Mouse (Mus musculus) lung, postnatal 25 days (tissue): ENCODE results near the gene Mmrn2.
"Not testable (repeated sequence)": the region's sequence is repeated elsewhere in the genome, so short reads cannot be mapped to it uniquely, and the experiment has no call there.

Experiments used
- DNase-seq: peaks from one replicate; pipeline ENCODE4 v3.0.0; 2022; ENCODE audit warnings: low spot score

The Mmrn2 gene

DNA sequence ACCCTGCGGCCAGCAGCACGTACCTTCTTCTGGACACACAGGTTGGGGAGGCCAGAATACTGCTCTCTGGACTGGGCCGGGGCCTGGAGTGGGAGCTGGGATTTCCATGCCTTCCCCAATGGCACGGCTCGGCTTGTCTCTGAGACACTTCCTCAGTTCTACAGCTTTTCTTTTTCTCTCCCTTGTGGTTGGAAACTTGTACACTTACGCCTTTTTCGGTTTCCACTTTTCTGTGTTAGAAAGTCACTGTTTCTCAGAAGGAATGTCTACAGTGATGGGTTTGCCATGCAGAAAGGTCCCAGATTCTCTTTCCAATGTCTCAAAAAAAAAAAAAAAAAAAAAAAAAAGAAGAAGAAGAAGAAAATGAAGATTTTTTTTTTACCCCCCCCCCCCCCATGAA lies 28.2 kb downstream of the Mmrn2 start:
- DNase-seq: no peak

DNA sequence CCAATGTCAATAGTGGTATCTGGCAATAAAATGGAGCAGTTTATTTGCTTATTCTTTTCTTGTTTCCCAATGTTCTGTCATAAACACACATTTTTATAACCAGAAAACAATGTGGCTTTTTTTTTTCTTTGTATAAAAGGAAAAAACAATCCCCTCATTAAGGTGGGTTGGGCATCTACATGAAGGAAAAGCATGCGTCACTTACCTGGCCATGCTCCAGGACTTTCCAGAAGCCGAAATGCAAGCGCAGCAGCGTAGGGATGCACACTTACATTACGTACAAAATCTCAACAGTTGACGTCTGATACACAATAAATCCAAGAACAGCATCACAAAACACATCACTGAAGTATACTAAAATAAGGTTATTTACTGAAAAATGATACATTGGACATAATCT lies 35.5 kb downstream of the Mmrn2 start:
- DNase-seq: no peak

DNA sequence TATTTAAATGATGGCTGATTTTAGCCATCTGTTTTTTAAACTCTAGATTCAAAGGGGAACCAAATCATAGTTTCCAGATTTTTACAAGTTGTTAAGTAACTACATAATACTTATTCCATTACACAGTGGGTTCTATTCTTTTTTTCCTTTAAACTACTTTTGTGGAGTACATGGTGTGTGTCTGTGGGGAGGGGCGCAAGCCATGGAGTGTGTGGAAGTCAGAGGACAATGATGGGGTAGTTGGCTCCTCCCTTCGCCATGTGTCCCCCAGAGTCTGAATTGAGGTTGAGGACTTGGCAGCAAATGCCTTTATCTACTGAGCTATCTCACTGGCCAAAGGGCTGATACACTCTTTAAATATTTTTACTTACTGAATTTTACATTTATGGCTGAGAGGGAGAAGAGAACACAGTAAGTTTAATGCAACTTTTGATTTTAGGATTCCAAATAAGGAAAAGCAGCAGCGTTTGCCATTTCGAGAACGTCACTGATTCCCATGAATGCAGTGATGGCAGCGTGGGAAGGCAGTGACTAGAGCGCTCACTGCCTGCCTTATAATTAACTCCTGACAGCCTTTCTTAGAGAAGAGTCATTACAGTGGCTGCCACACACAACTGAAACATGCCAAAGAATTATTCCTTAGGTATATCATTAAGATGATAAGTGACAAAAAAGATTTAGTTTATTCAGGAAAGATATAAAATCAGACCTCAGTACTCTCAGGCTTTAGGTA lies 37.1 kb downstream of the Mmrn2 start:
- no peak for DNase-seq

DNA sequence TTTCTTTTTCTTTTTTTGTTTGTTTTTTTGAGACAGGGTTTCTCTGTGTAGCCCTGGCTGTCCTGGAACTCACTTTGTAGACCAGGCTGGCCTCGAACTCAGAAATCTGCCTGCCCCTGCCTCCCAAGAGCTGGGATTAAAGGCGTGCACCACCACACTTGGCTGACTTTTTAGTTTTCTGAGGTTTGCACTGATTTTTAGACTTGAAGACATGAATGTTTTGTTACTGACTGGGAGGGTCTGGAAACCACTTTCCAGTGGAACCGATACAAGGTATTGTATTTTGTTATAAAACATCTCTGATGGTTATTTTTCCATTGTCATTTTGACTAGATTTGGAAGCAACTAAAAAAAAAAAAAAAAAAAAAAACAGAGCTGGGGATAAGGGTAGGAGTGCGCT lies 41.7 kb downstream of the Mmrn2 start:
- DNase-seq: not testable (repeated sequence)

DNA sequence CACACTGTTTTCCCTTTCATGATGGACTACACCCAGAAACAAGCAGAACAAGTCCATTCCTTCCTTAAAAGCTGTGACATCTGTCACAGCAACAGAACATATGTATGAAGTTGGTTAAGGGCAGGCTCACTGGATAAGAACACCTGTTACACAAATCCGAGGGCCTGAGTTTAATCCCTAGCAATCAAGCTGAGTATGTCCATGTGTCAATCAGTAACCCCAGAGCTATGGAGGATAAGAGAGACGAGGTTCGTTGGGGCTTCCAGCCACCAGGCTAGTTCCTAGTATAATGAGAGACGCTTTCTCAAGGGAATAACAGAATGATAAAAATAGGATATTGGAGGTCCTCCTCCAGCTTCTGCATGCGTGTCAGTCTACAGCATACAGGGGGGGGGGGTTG lies 42.2 kb downstream of the Mmrn2 start:
- no peak for DNase-seq

DNA sequence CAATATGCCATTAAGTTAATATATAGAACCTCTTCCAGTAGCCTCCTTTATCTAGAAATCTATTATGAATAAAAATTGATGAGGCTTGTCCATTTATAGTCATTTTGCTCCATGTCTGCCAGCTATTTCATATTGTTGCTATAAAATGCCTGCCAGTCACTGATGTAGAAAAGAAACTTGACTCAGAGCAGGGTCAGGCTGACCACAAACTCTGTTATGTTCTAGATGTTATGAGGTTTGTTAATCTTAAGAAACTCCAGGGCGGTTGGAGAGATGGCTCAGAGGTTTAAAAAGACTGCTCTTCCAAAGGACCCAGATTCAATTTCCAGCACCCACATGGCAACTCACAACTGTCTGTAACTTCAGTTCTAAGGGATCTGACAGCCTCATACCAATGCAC lies 45.8 kb downstream of the Mmrn2 start:
- DNase-seq: no peak

DNA sequence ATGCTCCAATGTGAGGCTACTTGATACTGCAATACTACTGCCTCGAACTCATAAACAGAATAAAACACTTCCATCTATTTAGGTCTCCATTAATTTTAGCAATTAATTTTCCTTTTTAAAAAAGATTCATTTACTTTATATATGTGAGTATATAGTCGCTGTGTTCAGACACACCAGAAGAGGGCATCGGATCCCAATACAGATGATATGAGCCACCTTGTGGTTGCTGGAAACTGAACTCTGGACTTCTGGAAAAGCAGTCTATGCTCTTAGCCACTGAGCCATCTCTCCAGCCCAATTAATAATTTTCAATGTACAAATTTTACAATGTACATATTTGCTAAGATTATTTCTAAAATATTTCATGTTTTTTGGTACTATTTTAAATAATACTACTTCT lies 53.0 kb downstream of the Mmrn2 start:
- DNase-seq: no peak

DNA sequence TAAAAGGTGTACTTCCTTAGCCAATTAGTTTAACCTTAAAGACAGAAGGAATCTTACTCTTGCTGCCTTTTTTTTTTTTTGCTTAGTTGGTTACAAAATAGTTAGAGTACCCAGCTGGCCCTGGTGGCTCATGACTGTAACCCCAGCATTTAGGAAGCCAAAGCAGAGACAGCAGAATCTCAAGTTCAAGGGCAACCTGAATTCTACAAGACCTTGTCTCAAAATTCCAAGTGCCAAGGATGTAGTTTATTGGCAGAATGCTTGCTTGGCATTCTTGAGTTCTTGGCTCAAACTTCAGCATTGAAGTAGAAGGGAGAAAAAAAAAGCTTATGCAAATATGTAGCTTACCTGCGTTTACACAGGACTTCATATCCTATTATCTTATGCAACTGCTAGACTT lies 53.8 kb downstream of the Mmrn2 start:
- peak; percentile 9 for DNase-seq

DNA sequence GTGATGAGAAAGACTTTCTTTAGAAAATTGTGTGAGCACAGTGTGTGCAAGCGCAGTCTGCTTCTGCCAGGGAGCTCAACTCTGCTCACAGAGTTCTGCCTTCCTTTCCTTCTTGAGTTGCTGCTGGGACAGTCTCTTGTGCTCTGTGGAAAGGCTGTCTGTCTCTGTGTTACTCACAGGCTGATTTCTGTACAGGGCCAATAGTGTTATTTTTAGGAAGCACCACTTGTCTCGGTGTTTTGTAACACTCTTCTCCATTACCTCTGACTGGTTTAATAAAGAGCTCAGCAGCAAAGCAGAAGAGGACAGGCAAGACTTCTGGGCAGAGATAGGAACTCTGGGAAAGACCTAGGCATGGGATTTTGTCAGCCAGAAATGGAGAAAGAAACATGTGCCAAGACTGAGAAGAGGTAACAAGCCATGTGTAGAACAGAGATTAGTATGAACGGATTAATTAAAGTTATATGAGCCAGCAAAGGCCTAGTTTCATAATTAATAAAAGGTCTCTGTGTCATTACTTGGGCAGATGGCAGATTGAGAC lies 65.3 kb downstream of the Mmrn2 start:
- no peak for DNase-seq

DNA sequence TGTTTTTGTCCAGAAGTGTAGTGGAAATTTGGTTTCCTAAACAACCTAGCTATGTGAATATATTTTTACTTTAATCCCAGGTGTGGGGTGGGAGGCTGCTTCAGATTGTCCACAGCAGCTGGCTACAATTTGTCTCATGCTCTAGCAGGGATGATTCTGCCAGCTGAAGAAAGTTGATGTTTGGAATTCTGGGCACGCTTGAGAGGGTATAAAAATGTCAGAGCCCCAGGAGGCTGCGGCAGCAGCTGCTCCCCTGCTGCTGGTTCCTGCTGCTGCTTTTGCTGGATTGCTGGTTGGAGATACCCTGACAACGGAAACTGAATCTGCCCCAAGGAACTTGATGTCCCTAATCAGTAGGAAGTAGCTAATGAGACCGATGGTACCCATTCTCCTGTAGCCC lies 67.3 kb downstream of the Mmrn2 start:
- no peak for DNase-seq

DNA sequence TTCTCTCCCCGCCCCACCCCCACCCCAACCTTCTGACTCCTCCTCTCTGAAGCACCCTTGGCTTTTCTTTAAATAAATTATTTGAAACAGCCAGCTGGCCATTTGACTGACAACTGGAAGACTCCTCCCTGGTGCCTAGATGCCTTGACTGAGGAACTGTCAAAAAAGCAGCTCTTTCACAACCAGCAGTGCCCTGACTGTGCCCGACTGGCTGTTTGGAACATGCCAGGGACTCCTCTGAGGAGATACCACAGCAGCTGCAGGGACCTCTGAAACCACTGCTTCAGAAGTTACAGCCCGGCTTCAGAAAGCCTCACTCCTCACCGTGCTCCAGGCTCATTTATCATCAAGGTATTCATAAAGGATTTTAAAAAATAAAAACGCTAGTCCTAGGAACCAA lies 69.1 kb downstream of the Mmrn2 start:
- DNase-seq: no peak

DNA sequence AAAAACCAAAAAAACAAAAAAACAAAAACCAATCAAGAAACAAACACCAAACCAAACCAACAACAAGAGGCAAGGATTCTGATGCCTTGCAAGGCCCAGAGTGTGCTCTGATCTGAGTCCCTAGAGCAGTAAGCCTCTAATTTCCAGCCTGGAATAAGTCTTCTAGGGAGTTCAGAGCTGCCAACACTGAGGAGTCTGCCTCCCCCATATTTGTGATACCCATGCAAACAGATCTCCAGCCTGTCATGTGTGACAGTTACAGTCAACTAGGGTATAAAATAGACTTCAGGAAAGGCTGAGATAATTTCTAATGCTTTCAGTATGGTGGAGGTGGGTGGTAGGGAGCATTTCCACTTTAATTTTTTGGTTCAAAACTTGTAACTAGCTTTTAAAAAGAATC lies 69.7 kb downstream of the Mmrn2 start:
- DNase-seq: no peak

DNA sequence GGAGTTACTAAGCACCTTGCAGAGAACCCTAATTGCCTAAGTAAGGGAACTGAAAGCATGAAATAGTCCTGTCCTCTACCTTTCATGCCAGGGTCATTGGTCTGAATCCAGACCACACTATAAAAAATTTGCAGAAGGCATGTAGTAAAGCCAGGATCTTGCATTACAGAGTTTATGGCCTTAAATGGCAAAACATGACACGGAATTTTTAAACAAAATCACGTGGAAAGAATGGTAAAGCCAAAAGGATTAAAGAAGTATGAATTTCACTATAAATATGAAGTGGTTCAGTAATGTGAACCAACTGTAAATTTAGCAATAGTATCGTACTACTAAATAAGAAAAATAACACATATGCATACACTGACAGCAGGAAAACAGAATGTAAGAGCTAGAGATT lies 70.1 kb downstream of the Mmrn2 start:
- DNase-seq: no peak

DNA sequence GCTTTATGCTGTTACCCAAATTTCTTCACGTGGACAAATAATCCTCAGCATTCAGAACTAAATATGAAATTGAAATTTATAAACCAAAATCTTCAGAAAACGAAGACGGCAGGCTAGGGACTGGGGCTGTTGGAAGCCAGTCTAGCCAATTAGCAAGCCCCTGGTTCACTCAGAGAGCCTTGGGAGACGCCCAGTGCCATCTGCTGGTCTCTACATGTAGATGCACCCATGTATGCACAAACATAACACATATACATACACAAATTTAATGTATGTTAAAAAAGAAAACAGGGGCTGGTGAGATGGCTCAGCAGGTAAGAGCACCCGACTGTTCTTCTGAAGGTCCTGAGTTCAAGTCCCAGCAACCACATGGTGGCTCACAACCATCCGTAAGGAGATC lies 71.4 kb downstream of the Mmrn2 start:
- DNase-seq: no peak

DNA sequence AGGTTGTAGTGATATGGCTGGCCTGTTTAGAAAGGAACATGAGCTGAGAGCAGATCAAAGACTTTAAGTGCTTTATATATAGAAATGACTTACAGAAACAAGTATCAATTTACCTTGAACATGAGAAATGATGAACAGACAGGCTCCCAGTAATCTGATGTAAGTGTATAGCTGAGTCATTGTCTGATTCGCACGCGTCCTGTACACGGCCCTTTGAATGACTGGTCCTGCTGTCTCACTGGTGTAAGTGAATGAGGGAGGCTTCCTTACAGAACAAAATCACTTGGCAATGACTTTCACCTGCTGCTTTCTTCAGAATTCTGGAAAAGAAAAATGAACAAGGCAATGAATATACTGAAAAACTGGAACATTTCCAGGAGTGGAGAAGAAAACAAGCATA lies 72.4 kb downstream of the Mmrn2 start:
- DNase-seq: no peak

DNA sequence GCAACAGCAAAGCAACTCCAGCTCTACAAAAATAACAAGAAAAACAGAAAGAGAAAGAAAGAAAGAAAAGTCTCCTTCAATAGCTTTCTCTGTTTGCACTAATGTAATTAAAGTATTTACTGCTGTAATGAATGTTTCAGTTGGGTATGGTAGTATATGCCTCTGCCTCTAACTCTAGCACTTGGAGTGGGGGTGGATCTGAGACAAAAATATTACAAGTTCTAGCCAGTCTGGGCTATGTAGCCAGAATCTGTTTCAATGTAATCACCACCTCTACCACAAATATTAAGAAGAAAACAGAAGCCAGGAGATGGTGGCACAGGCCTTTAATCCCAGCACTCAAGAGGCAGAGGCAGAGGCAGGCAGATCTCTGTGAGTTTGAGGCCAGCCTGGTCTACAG lies 73.1 kb downstream of the Mmrn2 start:
- DNase-seq: no peak

DNA sequence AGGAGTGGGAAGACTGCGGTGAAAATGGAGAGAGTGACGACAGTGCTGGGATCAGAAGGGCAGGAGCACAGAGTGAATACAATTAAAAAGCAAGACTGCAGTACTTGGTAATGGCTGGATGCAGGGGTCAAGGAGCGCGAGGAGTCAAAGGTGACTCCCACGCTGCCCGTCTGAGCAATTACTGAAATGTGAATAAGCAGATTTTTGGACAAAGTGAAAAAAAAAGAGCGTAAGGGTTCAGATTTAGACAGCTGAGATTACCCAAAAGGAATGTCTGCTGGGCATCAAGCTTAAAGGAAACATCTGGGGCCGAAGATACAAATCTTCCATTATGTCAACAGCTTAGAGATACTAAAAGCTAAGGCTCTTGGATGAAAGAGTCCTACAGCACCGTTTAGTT lies 74.5 kb downstream of the Mmrn2 start:
- peak; percentile 30 for DNase-seq

DNA sequence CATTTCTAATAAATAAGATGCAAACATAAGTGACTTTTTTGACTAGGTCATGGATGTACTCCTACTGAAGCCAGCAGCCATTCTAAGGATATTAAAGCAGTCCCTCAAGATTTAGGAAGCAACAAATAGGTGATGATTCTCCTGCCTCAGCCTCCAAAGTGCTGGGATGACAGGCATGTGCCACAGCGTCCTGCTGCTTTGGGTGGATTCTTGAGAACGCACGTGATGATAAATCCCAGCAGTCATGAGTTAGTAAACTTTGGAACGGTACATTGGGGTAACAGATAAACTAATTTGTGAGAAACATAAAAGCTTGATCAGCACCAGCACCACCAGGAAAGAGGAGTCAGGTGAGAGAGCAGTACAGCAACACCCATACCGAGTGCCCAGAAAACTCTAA lies 75.2 kb downstream of the Mmrn2 start:
- no peak for DNase-seq

DNA sequence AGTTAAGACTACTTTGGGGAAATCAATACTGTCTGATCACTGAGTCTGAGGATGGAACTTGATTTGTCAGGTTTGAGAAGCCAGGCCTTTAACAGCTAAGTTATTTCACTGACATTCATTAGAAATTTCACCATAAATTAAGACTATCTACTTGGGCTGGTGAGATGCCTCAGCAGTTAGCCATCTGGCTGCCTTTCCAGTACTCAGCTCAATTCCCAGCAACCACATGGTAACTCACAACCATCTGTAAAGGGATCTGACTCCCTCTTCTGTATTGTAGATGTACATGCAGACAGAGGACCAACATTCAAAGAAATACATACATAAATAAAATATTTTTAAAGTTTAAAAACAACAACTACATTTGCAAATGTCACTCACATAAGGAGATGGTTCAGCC lies 76.6 kb downstream of the Mmrn2 start:
- DNase-seq: no peak

DNA sequence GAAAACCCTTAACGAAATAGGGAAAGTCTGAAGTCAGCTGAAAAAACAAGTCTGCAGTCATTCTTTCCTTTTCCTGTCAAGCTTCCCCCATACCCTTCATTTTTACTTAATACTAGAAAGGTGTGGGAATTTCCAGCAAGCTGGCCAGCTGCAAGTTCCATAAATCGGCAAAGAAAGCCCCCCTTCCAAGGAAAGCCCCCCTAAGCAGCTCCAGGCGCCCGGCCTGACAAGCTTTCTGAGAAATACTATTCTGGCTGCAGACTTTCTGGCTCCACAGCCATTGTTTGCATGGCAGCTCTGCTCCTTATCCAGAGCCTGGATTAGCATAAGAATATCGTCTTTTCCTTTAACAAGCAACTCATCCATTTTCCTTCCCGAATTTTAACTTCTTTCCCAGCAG lies 78.4 kb downstream of the Mmrn2 start:
- no peak for DNase-seq
